Mouse (Mus musculus) heart, postnatal 0 days (tissue): ENCODE results near the gene Tex44.
A peak's percentile ranks its signal among the peaks of the same experiment; 100 is the strongest.

Source experiments
- CTCF ChIP-seq: IDR thresholded peaks from 2 replicates; pipeline ENCODE4 v1.5.1; 2016; ENCODE audit warnings: antibody characterized with exemption, control low read depth, low read depth
- EP300 ChIP-seq: IDR thresholded peaks from 2 replicates; pipeline ENCODE4 v1.6.1; 2016; ENCODE audit warnings: antibody characterized with exemption, low read depth

GRCm38 (mm10) chr1:86472197-86472952, 46.2 kb downstream of the Tex44 start:
- peak; percentile 13; the same call in 1 of the 2 replicates for TF ChIP-seq CTCF
- TF ChIP-seq EP300, result peak; percentile 61
